Mouse (Mus musculus): ENCODE results near the gene Actr5. TPM values are rescaled to one million over a fixed set of nuclear protein-coding genes. Genes with fewer than 3 reads are reported as not detected.

The Actr5 gene
- polyA plus RNA-seq, 1 experiment, result 3.5 TPM

GRCm38 (mm10) chr2:158610488-158611325, 14.0 kb upstream of the Actr5 start, which contains the start of gene Slc32a1:
Gene Slc32a1 (plus strand): TSS chr2:158610767.
- no peaks in the 10 kb centered on the region for H3K4me1 ChIP-seq (ENCODE audit: control insufficient read depth, insufficient read depth, insufficient read length, low read length)
- no peak within 1 kb of the TSS for H3K27ac ChIP-seq (replicated peaks; ENCODE audit: low read depth, low read length)
- H3K4me3 ChIP-seq (ENCODE audit: insufficient read depth, low read depth, low read length), result no peak within 1 kb of the TSS

- no peak overlapping the region for H3K4me3 ChIP-seq (ENCODE audit: insufficient read depth, low read depth, low read length)
Observed at GRCm38 (mm10) chr2:158611326-158611719, 13.4 kb upstream of the Actr5 start.

GRCm38 (mm10) chr2:158611726-158612670, 12.7 kb upstream of the Actr5 start:
- Histone ChIP-seq H3K4me1 (ENCODE audit: control insufficient read depth, insufficient read depth, insufficient read length, low read length) (no peaks in the 10 kb centered on the region), H3K27ac (replicated peaks; ENCODE audit: low read depth, low read length) (no peak overlapping the region), H3K4me3 (ENCODE audit: insufficient read depth, low read depth, low read length) (no peak overlapping the region)

More at GRCm38 (mm10) chr2:158611326-158611719, 13.4 kb upstream of the Actr5 start:
- no peak overlapping the region for H3K27ac ChIP-seq (replicated peaks; ENCODE audit: low read depth, low read length)
- no peaks in the 10 kb centered on the region for H3K4me1 ChIP-seq (ENCODE audit: control insufficient read depth, insufficient read depth, insufficient read length, low read length)

- Histone ChIP-seq H3K4me1 (ENCODE audit: control insufficient read depth, insufficient read depth, insufficient read length, low read length) (no peaks in the 10 kb centered on the region), H3K4me3 (ENCODE audit: insufficient read depth, low read depth, low read length) (no peak overlapping the region), H3K27ac (replicated peaks; ENCODE audit: low read depth, low read length) (no peak overlapping the region)
Observed at GRCm38 (mm10) chr2:158612671-158613250, 11.9 kb upstream of the Actr5 start.

- no peak overlapping the region for H3K27ac ChIP-seq (replicated peaks; ENCODE audit: low read depth, low read length)
- no peak overlapping the region for H3K4me3 ChIP-seq (ENCODE audit: insufficient read depth, low read depth, low read length)
Observed at GRCm38 (mm10) chr2:158613541-158614417, 10.9 kb upstream of the Actr5 start.

GRCm38 (mm10) chr2:158614418-158614955, 10.2 kb upstream of the Actr5 start:
- H3K4me3 ChIP-seq (ENCODE audit: insufficient read depth, low read depth, low read length), result no peak overlapping the region
- H3K4me1 ChIP-seq (ENCODE audit: control insufficient read depth, insufficient read depth, insufficient read length, low read length), result no peaks in the 10 kb centered on the region
- no peak overlapping the region for H3K27ac ChIP-seq (replicated peaks; ENCODE audit: low read depth, low read length)

More at GRCm38 (mm10) chr2:158613541-158614417, 10.9 kb upstream of the Actr5 start:
- H3K4me1 ChIP-seq (ENCODE audit: control insufficient read depth, insufficient read depth, insufficient read length, low read length), result no peaks in the 10 kb centered on the region

- H3K4me3 ChIP-seq (ENCODE audit: insufficient read depth, low read depth, low read length), result no peak overlapping the region
- H3K27ac ChIP-seq (replicated peaks; ENCODE audit: low read depth, low read length), result no peak overlapping the region
- H3K4me1 ChIP-seq (ENCODE audit: control insufficient read depth, insufficient read depth, insufficient read length, low read length), result no peaks in the 10 kb centered on the region
Observed at GRCm38 (mm10) chr2:158615161-158615680, 9.5 kb upstream of the Actr5 start.

GRCm38 (mm10) chr2:158615702-158616101, 9.0 kb upstream of the Actr5 start:
- H3K4me1 ChIP-seq (ENCODE audit: control insufficient read depth, insufficient read depth, insufficient read length, low read length), result no peaks in the 10 kb centered on the region
- H3K27ac ChIP-seq (replicated peaks; ENCODE audit: low read depth, low read length), result no peak overlapping the region
- H3K4me3 ChIP-seq (ENCODE audit: insufficient read depth, low read depth, low read length), result no peak overlapping the region

GRCm38 (mm10) chr2:158616296-158616695, 8.4 kb upstream of the Actr5 start:
- Histone ChIP-seq H3K4me3 (ENCODE audit: insufficient read depth, low read depth, low read length) (no peak overlapping the region), H3K27ac (replicated peaks; ENCODE audit: low read depth, low read length) (no peak overlapping the region), H3K4me1 (ENCODE audit: control insufficient read depth, insufficient read depth, insufficient read length, low read length) (no peaks in the 10 kb centered on the region)

GRCm38 (mm10) chr2:158616790-158617189, 7.9 kb upstream of the Actr5 start:
- H3K4me3 ChIP-seq (ENCODE audit: insufficient read depth, low read depth, low read length), result no peak overlapping the region
- no peaks in the 10 kb centered on the region for H3K4me1 ChIP-seq (ENCODE audit: control insufficient read depth, insufficient read depth, insufficient read length, low read length)

GRCm38 (mm10) chr2:158625231-158625630, 543 bp downstream of the Actr5 start:
- Histone ChIP-seq H3K4me1 (ENCODE audit: control insufficient read depth, insufficient read depth, insufficient read length, low read length) (no peaks in the 10 kb centered on the region), H3K27ac (replicated peaks; ENCODE audit: low read depth, low read length) (peak overlapping the region; percentile 81; the same call in 1 of the 2 replicates), H3K4me3 (ENCODE audit: insufficient read depth, low read depth, low read length) (peak overlapping the region; percentile 78)

More at GRCm38 (mm10) chr2:158616790-158617189, 7.9 kb upstream of the Actr5 start:
- H3K27ac ChIP-seq (replicated peaks; ENCODE audit: low read depth, low read length), result no peak overlapping the region

- Histone ChIP-seq H3K4me1 (ENCODE audit: control insufficient read depth, insufficient read depth, insufficient read length, low read length) (no peaks in the 10 kb centered on the region), H3K27ac (replicated peaks; ENCODE audit: low read depth, low read length) (no peak overlapping the region)
Observed at GRCm38 (mm10) chr2:158625697-158626096, 1.0 kb downstream of the Actr5 start.

GRCm38 (mm10) chr2:158628858-158629257, 4.2 kb downstream of the Actr5 start:
- no peaks in the 10 kb centered on the region for H3K4me1 ChIP-seq (ENCODE audit: control insufficient read depth, insufficient read depth, insufficient read length, low read length)
- H3K4me3 ChIP-seq (ENCODE audit: insufficient read depth, low read depth, low read length), result no peak overlapping the region
- H3K27ac ChIP-seq (replicated peaks; ENCODE audit: low read depth, low read length), result no peak overlapping the region

More at GRCm38 (mm10) chr2:158625697-158626096, 1.0 kb downstream of the Actr5 start:
- H3K4me3 ChIP-seq (ENCODE audit: insufficient read depth, low read depth, low read length), result peak overlapping the region; percentile 78

- no peak overlapping the region for H3K4me3 ChIP-seq (ENCODE audit: insufficient read depth, low read depth, low read length)
- H3K4me1 ChIP-seq (ENCODE audit: control insufficient read depth, insufficient read depth, insufficient read length, low read length), result no peaks in the 10 kb centered on the region
Observed at GRCm38 (mm10) chr2:158629414-158629813, 4.7 kb downstream of the Actr5 start.

More at GRCm38 (mm10) chr2:158629414-158629813, 4.7 kb downstream of the Actr5 start:
- no peak overlapping the region for H3K27ac ChIP-seq (replicated peaks; ENCODE audit: low read depth, low read length)

Data from brown adipose tissue, adult 24 weeks (tissue).